Mouse (Mus musculus) testis, postnatal 14 days (tissue): ENCODE measurements around the gene Gm3286.
"Not testable (repeated sequence)": the region's sequence is repeated elsewhere in the genome, so short reads cannot be mapped to it uniquely, and the experiment has no call there.

ENCODE experiments used
- DNase-seq: peaks from one replicate; pipeline ENCODE4 v3.0.0; 2021; ENCODE audit warnings: low spot score

The Gm3286 gene

GRCm38 (mm10) chr5:95510458-95510857 is at the start of gene Gm3286:
Gm3286 (plus strand) TSS chr5:95510758.
- DNase-seq: not testable (repeated sequence)
